Mouse (Mus musculus) kidney, embryonic 15.5 days (tissue): ENCODE data around the gene Acbd7. TPM values are rescaled to one million over a fixed set of nuclear protein-coding genes. Genes with fewer than 3 reads are reported as not detected.

Experiments used
- polyA plus RNA-seq: library from polyadenylated mRNA; unstranded; fragments of >200 nt; fragmentation: Nextera tagmentation; extraction: Ambion mirVana; gene quantifications from 2 replicates; pipeline ENCODE4 v1.2.1, GENCODE M21; 2015

Gene Acbd7
- polyA plus RNA-seq, 1 experiment from 2014 or later: 0.65 TPM

Other genes starting within 250 kb of the Acbd7 start
- gene Fam171a1, start 221.9 kb upstream of the Acbd7 start, polyA plus RNA-seq: 53.5 and 57.1 TPM in 2 replicates
- gene Nmt2, start 52.0 kb upstream of the Acbd7 start, polyA plus RNA-seq: 44.6 and 45.8 TPM in 2 replicates
- 19.9 and 20.3 TPM in 2 replicates for gene Rpp38, start 3.5 kb upstream of the Acbd7 start, polyA plus RNA-seq
- not detected in 2 replicates for gene Olah, start 61.0 kb downstream of the Acbd7 start, polyA plus RNA-seq
- gene Meig1, start 86.5 kb downstream of the Acbd7 start, polyA plus RNA-seq: not detected in 2 replicates
- gene Dclre1c, start 88.0 kb downstream of the Acbd7 start, polyA plus RNA-seq: 6.5 and 6.9 TPM in 2 replicates
- gene Suv39h2, start 138.9 kb downstream of the Acbd7 start, polyA plus RNA-seq: 18.5 and 21.5 TPM in 2 replicates
- gene Gm45902, start 176.6 kb downstream of the Acbd7 start, polyA plus RNA-seq: 5.8 TPM in 2 replicates
- 116 and 118 TPM in 2 replicates for gene Hspa14, start 176.6 kb downstream of the Acbd7 start, polyA plus RNA-seq
- 0.12 and 0.19 TPM in 2 replicates for gene Cdnf, start 176.9 kb downstream of the Acbd7 start, polyA plus RNA-seq
- 58.7 and 59.9 TPM in 2 replicates for gene Fam107b, start 234.3 kb downstream of the Acbd7 start, polyA plus RNA-seq